Mouse (Mus musculus): ENCODE measurements at regions not wholly inside any gene's neighbourhood (a gene's known extent, or its start where the extent isn't known, plus 50 kb on each side); places are given as distances from the start of the nearest gene placed in this dataset.

GRCm38 (mm10) chr6:67115505-67116303, 78.4 kb upstream of the Gadd45a start:
- in situ Hi-C loops (cut with MboI, MseI), result no loop called here

DNA sequence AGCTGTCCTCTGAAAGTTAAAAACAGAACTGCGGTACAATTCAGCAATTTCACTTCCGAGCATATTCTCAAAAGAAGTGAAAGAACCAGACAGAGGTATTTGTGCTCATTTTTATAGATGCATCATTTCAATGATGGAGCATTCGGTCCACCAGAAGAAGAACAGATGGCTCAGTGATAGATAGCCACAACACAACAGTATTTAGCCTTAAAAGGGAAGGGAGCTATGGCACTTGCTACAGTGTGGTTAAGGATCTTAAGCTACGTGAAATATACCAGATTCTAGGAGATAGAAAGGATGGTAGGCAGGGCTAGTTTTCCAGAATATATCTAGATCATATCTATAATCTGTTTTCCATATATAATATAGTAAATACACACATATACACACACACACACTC, 77.5 kb upstream of the Gadd45a start:
- in situ Hi-C loops (cut with MboI, MseI), result loop anchor here (5.0 kb wide), 1 partner anchor 62 kb away; no protein-coding TSS in a partner anchor

- in situ Hi-C loops (cut with MboI, MseI), result loop anchor here (5.0 kb wide), 1 partner anchor 61 kb away; no protein-coding TSS in a partner anchor
These were observed 76.5 kb upstream of the Gadd45a start for GRCm38 (mm10) chr6:67113686-67114278.

GRCm38 (mm10) chr6:67113261-67113660, 76.0 kb upstream of the Gadd45a start:
- in situ Hi-C loops (cut with MboI, MseI), result loop anchor here (5.0 kb wide), 1 partner anchor 61 kb away; no protein-coding TSS in a partner anchor

DNA sequence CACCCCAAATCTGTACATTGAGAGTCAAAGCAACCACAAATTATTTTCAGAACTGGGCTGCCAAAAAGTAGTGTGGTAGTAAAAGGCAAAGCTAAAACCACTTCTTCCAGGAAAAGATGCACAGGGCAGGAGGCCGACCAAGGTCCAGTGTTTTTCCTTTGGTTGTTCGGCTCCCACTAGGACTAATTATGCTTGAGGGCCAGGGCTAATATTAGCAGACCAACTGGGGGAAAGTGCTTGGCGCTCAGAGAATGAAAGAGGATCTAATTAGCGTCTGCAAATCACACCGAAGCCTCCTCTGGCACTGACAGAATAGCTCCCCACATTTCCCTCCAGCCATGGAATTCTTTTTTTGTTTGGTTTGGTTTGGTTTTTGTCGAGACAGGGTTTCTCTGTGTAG, 75.1 kb upstream of the Gadd45a start:
- in situ Hi-C loops (cut with MboI, MseI), result loop anchor here (5.0 kb wide), 1 partner anchor 60 kb away; no protein-coding TSS in a partner anchor

- in situ Hi-C loops (cut with MboI, MseI), result loop anchor here (5.0 kb wide), 1 partner anchor 59 kb away; no protein-coding TSS in a partner anchor
These were observed 74.3 kb upstream of the Gadd45a start for GRCm38 (mm10) chr6:67111581-67111980.

DNA sequence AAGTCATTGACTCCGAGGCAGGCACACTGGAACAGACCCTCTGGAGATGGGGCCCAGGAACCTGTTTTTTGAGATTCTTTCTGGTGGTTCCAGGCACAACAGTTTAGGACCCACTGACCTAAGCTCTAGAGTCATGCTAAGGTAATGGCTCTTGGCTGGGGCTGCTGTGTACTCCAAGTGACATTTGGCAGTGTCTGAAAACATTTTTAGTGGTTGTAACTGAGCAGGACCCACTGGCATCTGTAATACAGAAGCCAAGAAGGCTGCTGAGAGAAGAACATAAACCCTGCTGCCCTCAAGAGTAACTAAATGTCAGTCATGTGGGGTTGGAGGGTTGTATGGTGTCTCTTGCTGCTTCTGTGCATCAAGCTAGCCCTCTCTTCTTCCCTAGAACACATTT, 73.1 kb upstream of the Gadd45a start:
- in situ Hi-C loops (cut with MboI, MseI), result loop anchor here (5.0 kb wide), 1 partner anchor 58 kb away; no protein-coding TSS in a partner anchor

DNA sequence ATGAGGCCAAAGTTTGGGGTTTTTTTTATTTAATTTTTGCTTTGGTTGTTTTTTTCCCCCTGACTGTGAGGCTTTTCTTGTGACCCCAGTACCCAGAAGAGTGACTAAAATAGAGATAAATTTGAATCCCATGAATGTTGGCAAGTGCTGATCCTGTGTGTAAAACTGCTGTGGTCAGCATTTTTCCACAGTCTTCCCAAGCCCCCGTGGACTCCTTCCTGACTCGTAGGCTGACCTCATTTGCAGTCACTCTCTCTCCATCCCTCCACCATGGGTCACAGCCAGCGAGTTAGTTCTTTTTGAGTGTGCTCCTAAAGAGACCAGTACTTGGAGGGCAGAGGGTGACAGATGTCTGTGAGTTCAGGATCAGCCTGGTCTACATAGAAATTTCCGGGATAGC, 72.5 kb upstream of the Gadd45a start:
- in situ Hi-C loops (cut with MboI, MseI), result loop anchor here (5.0 kb wide), 1 partner anchor 57 kb away; no protein-coding TSS in a partner anchor

DNA sequence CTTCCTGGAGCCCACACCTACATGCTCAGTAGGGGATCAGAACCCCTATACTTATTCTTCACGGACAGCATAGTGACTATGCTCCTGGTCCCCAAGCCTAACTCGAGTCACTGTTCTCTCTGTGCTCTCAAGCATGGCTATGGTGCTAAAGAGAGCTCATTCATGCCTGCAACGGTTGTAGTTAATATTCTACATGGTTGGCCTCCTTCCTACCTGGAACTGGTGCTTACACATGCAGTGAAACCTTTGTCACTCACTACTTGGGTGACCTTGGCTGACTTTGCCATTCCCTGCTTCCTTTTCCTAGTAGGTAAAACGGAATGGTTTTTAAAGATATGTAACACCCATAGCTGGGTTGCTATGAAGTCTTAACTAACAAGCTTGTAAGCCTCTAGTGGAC, 70.3 kb upstream of the Gadd45a start:
- in situ Hi-C loops (cut with MboI, MseI), result no loop called here

DNA sequence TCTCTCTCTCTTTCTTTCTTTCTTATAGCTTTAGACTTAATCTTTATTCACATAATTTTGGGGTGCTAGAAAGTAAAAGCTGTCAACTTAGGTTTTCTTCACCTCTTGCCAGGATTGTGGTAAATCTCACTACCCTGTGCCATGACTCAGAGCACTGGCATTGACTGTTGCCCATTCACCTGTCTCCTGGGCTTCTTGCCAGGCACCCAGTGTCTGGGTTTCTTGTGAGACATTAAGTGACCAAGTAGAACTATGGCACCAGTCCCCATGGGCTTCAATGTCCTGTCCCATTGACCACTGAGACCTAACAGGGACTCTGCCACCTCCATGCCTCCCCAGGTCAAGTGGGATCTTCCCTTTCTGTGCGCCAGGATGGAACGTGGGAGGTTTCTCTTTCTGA, 69.2 kb upstream of the Gadd45a start:
- in situ Hi-C loops (cut with MboI, MseI), result no loop called here

DNA sequence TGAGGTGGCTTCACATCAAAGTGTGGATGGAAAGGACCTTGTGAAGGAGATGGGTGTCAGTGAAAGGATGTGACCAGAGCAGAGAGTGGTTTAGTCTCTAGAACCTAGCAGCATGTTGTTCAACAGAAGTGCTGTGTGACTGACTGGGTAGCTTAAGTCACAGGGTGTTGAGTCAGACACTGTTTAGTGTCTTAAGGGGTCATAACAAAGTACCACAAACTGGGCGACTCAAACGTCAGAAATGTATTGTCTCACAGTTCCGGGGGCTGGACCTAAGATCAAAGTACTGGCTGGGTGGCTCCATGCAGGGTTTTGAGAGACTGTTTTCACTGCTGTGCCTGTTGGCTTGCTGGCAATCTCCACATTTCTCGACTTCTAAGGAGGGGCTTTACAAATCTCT, 68.1 kb upstream of the Gadd45a start:
- in situ Hi-C loops (cut with MboI, MseI), result no loop called here

DNA sequence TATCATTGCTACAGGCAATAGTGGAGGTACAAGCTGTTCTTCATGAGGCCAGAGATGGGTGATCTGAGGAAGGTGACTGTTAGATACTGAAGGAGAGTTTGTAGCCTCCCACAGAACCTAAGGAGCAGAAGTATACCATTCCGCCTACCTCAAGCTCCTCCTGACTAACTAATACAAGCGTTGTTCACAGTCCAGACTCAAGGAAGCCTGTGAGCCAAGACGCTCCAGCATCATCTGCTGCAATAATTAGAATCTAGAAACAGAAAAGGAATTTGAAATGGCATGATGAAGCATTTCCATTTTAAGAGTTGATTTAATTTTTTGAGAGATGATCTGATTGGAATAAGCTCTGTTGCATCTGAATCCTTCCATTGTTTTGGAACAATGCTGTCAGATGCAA, 66.9 kb upstream of the Gadd45a start:
- in situ Hi-C loops (cut with MboI, MseI), result no loop called here

GRCm38 (mm10) chr6:67102541-67103134, 65.4 kb upstream of the Gadd45a start:
- in situ Hi-C loops (cut with MboI, MseI), result no loop called here

DNA sequence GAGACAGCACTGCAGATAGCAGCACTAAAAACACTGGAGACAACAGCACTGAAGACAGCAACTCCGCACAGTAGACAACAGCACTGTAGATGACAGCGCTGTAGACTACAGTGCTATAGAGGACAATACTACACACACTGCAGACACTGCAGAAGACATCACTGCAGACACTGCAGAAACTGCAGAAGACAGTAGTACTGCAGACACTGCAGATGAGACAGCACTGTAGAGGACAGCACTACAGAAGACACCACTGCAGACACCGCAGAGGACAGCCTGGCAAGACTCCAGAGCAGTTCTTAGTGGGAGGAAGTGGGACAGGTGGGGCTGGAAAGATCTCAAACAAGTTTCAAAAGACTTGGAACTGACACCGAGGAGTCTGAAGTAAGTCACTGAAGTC, 64.8 kb upstream of the Gadd45a start:
- in situ Hi-C loops (cut with MboI, MseI), result no loop called here

DNA sequence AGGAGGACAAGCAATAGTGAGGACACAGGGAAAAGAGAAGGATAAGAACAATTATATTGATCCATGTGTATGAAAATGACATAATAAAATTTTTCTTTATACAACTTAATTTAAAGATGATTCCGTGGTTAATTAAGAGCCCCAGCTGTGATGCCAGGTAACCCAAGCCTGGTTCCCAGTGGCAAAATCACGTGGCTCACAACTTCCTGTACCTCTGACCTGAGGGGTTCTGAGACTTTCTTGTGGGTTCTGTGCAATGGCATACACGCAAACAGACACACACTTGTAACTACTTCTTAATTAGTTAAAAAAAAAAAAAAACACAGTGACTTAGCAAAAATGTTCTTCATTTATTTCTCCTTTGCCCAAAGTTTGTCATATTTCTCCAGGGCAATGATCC, 57.2 kb upstream of the Gadd45a start:
- in situ Hi-C loops (cut with MboI, MseI), result no loop called here

GRCm38 (mm10) chr6:67093128-67093527, 55.9 kb upstream of the Gadd45a start:
- in situ Hi-C loops (cut with MboI, MseI), result no loop called here

DNA sequence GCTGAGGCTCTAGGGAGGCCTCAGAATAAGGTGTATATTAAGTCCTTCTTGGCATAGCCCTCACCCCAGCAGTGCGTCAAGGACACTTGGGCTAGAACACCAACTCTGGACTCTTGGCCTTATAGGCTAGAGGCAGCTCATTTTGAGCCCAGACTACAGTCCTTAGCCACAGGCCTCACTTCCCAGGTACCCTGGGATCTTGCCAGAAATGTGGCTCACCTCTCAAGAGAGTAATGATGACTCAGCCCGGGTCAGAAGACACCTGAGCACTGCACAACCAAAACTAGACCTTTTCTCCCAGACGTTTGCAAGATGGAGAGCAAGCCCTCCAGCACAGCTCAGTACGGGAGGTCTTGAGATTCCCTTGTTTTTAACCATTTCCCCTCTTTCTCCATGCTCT, 52.9 kb upstream of the Gadd45a start:
- in situ Hi-C loops (cut with MboI, MseI), result no loop called here

- in situ Hi-C loops (cut with MboI, MseI), result no loop called here
These were observed 52.4 kb upstream of the Gadd45a start for GRCm38 (mm10) chr6:67089530-67090140.

DNA sequence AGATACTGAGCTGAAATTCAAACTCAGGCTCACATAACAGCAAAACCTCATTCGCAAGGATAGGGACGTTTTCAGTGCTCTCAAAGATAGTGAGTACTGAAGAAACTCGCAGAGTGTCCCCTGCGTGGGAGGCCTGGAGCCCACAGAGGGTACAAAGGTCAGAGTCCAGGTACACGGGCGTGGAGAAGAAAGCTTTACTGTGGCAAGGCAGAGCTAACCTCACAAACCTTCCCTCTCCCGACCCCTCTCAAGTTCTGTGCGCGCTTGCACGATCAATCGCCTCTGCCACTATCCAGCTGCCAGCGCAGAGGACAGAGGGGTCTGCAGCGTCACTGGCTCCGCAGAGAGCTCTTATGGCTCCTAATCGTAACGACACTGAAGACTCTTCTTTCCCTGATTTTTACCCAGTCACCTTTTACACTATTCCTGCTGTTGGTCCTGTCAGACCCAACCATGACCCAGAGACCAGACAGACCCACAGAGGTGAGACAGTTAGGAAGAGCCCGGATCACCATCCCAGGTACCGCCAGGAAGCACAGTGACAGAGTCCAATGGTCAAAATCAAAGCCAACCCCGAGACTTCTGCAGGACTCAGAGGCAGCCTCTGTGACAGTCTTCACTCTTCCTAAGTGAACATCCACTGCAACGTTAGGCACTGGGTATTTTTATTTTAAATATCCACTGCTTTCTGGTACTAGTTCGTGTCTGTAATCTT, 51.6 kb upstream of the Gadd45a start:
- in situ Hi-C loops (cut with MboI, MseI), result no loop called here

DNA sequence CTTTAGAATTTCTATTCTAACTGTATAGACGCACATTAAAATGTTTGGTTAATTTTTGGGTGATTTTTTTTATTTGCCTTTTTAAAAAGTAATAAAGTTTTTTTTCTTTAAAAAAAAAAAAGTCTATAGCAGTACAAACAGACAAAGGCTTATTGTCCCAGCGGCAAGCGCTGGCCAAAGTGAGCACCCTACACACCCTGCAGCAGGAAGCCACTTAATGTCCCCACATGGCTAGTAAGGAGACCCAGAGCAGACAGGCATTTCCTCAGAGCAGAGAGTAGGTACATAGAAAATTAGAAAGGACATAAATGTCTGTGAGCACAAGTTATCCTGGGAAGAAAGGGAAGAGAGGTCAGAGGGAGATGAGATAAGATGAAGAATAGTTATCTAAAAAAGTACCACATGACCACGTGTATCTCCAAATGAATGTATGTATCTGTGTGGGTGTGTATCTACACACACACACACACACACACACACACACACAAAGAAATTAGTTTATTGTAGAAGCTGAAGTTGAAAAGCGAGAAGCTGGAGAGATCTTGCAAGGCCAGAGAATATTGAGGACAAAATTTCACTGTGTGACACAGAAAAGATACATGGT, 50.7 kb upstream of the Gadd45a start:
- in situ Hi-C loops (cut with MboI, MseI), result no loop called here

DNA sequence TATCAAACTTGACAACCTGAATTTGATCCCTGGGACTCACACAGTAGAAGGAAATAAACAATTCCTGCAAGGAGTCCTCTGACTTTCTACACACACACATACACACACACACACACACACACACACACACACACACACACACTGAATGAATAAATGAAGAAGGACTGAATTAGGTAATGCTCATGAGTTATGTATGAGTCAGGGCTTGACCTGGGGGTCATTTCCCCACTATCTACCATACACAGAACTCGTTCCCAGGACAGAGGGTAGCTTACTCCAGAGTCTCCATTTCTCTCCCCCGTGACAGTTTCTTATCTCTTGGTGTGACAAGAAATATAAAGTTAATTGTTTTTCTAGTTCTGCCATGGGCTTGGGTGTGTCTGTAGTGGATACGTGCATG, 50.1 kb upstream of the Gadd45a start:
- in situ Hi-C loops (cut with MboI, MseI), result no loop called here
